Mouse (Mus musculus): ENCODE measurements around the gene Mbnl3.

Mbnl3 gene

GRCm38 (mm10) chrX:51206432-51206831 is at the start of gene Mbnl3:
Mbnl3 (minus strand) TSS chrX:51206532.
- DNase-seq (ENCODE audit: low spot score in 2 of 2): no peak

- no peak for DNase-seq (ENCODE audit: low spot score in 2 of 2)
Measured at GRCm38 (mm10) chrX:51205548-51206324, 596 bp downstream of the Mbnl3 start.

GRCm38 (mm10) chrX:51204626-51205547 is 1.4 kb downstream of the Mbnl3 start:
- DNase-seq (ENCODE audit: low spot score in 2 of 2): no peak

- no peak for DNase-seq (ENCODE audit: low spot score in 2 of 2)
Measured at GRCm38 (mm10) chrX:51197012-51197411, 9.3 kb downstream of the Mbnl3 start.

- DNase-seq (ENCODE audit: low spot score in 2 of 2): no peak
Measured at GRCm38 (mm10) chrX:51171914-51172313, 34.4 kb downstream of the Mbnl3 start.

GRCm38 (mm10) chrX:51171413-51171812 is 34.9 kb downstream of the Mbnl3 start:
- no peak for DNase-seq (ENCODE audit: low spot score in 2 of 2)

GRCm38 (mm10) chrX:51170404-51170803 is 35.9 kb downstream of the Mbnl3 start:
- no peak for DNase-seq (ENCODE audit: low spot score in 2 of 2)

GRCm38 (mm10) chrX:51169476-51170045 is 36.8 kb downstream of the Mbnl3 start:
- DNase-seq (ENCODE audit: low spot score in 2 of 2): no peak

- no peak for DNase-seq (ENCODE audit: low spot score in 2 of 2)
Measured at GRCm38 (mm10) chrX:51167976-51168375, 38.4 kb downstream of the Mbnl3 start.

GRCm38 (mm10) chrX:51164766-51165165 is 41.6 kb downstream of the Mbnl3 start:
- DNase-seq (ENCODE audit: low spot score in 2 of 2): no peak

GRCm38 (mm10) chrX:51148436-51148835 is 57.9 kb downstream of the Mbnl3 start:
- DNase-seq (ENCODE audit: low spot score in 2 of 2): no peak

GRCm38 (mm10) chrX:51146351-51146750 is 60.0 kb downstream of the Mbnl3 start:
- DNase-seq (ENCODE audit: low spot score in 2 of 2): no peak

GRCm38 (mm10) chrX:51140055-51140454 is 66.3 kb downstream of the Mbnl3 start:
- DNase-seq (ENCODE audit: low spot score in 2 of 2): no peak

- no peak for DNase-seq (ENCODE audit: low spot score in 2 of 2)
Measured at GRCm38 (mm10) chrX:51131325-51131724, 75.0 kb downstream of the Mbnl3 start.

GRCm38 (mm10) chrX:51102748-51103147 is 103.6 kb downstream of the Mbnl3 start:
- no peak for DNase-seq (ENCODE audit: low spot score in 2 of 2)

- no peak for DNase-seq (ENCODE audit: low spot score in 2 of 2)
Measured at GRCm38 (mm10) chrX:51084972-51085371, 121.4 kb downstream of the Mbnl3 start.

- DNase-seq (ENCODE audit: low spot score in 2 of 2): peak in 1 of 2 experiments; percentile 3
Measured at GRCm38 (mm10) chrX:51084211-51084610, 122.1 kb downstream of the Mbnl3 start.

GRCm38 (mm10) chrX:51076744-51077143 is 129.6 kb downstream of the Mbnl3 start:
- DNase-seq (ENCODE audit: low spot score in 2 of 2): no peak
